Mouse (Mus musculus): ENCODE results near the gene Pip4k2c.
"Not testable (repeated sequence)": the region's sequence is repeated elsewhere in the genome, so short reads cannot be mapped to it uniquely, and the experiment has no call there.

Gene Pip4k2c

DNA sequence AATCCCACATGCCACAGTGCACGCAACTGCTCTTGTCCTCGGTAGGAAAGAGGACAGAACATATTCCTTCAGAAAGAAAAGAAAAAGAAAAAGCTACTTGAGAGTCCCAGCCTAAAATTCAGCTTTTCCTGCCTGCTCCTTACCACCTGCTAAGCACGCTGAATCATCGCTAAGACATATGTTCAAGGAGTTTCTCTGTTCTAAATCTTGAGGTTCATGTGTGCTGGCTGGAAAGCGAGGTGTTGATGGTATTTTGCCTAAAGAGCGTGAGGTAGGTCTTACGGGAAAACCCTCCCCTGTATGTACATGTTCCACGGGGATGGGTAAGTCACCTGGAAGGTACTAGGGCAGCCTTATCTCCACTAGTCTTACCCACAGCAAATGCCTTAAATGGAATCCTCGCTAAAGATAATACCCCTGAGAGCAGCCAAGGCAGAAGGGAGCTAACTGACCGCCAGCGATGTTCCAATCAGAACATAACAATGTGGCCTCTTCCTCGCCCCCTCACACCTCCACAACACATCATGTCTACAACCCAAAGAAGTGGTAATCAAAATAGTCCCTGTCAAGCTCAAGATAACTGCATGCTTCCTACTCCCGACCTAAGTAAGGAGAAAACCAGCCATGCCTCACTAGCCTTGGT is 1.3 kb downstream of the Pip4k2c start:
- no peak for DNase-seq (ENCODE audit: extremely low read depth, low read depth, low spot score)

DNA sequence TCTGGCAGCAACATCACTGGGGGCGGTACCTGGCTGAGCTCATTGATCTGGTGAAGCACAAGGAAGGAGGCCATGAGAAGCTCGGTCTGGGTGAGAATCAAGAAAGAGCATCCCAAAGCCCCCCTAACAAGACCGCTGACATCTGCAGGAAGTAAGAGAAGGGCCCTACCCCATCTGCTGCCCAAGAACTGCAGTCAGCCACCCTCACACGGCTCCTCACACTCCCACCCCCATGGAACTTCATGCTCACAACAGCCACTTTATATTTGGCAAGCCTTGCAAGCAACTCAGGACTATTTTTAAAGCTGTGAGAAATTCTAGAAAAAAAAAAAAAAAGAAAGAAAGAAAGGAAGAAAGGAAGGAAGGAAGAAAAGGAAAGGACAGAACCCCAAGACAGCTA is 2.5 kb downstream of the Pip4k2c start:
- DNase-seq (ENCODE audit: extremely low read depth, low read depth, low spot score), result no peak

DNA sequence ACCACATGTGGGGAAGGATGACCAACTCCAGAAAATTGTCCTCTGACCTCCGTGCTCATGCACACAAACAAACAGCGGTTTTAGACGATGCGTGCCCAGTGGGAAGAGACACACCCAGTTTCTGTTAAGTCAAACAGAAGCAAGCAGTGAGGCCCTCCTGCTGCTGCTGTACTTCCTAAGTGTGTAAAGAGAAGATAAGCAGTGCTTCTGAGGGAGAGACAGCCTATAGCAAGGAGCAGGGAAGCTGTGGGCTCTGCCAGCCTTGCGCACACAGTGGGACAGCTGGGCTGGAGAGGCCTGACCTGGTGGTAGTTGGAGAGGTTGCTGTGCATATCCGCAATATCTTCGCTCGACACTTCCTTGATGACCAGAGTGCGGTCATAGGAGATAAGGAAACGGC is 6.0 kb downstream of the Pip4k2c start:
- no peak for DNase-seq (ENCODE audit: extremely low read depth, low read depth, low spot score)

DNA sequence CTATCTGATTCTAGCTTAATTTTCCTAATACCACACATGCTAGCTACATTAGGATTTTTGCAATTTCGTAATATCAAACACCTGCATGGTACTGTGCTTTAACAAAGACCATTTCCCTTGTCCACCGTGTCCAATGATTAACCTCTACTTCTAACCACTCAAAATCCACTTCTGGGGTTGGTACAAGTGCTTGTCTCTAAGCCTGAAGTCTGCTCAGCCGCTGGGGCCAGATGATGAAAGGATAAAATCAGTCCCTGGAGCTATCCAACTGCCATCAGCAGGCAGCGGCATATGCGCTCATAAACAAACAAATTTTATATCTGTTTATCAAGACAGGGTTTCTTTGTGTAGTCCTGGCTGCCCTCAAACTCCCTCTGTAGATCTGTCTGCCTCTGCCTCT is 6.8 kb downstream of the Pip4k2c start:
- no peak for DNase-seq (ENCODE audit: extremely low read depth, low read depth, low spot score)

DNA sequence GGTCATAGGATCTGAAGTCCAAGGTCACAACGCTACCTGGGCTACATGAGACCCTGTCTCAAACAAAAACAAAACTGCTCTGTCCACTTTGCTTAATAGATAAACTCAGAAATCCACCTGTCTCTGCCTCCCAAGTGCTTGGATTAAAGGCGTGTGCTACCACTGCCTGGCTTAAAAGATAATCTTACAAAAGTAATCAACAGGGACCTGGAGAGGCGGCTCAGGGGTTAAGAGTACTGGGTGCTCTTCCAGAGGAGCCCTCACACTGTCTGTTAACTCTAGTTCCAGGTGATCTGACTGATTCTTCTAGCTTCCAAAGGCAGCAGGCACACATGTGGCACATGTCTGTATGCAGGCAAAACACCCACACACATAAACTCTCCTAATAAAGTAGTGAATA is 8.3 kb downstream of the Pip4k2c start:
- no peak for DNase-seq (ENCODE audit: extremely low read depth, low read depth, low spot score)

DNA sequence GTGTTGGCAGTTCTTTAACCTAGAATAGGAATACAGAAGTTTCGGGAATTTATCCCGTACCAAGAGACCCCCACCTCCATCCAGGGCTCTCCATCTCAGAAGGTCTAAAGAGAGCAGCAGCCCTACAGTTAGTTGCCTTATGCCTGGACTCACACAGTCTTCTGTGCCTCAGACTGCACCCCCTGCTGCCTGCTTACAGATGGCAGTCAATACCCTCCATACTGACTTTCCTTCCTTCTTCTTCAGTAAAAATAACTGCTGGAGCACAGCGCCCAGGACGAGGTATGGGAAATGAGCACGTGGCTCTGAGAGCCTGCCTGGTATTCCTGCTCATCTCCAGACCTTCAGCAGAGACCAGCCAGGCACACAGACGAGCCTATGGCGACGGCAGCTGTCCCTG is 11.1 kb downstream of the Pip4k2c start:
- DNase-seq (ENCODE audit: extremely low read depth, low read depth, low spot score), result no peak

DNA sequence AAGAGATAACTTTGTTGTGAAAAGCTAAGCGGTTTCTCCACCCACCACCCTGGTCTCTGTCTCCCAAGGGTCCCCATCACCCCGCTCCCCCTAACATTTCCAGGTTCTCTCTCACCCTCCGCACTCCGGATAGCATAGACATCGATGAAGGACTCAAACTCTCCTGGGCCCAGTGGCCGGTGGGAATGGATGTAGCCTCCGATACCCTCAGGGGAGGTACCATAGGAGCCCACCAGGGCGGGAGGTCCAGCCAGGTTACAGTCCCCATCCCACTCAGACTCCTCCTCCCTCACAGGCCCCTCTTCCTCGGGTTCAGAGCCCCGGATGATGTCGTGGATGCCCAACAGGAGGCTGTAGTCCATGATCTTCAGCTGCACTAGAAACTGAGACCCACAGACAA is 11.9 kb downstream of the Pip4k2c start:
- no peak for DNase-seq (ENCODE audit: extremely low read depth, low read depth, low spot score)

DNA sequence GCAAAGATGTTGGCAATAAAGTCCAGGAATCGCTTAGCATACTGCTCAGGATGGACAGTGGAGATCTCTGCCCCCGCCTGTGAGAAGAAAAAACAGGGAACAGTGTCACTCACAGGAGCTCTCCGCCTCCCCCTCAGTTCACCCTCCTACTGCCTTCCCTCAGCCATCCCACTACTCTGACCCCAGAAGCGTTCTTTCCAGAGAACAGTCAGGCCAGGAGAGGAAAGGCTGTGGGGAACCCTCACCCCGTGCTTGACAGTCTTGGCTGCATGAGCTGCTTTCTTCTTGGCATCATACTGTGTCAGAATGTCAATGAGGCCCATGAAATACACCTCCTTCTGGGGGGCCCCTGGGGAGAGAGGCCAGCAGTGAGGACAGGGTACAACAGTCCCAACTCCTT is 12.3 kb downstream of the Pip4k2c start:
- no peak for DNase-seq (ENCODE audit: extremely low read depth, low read depth, low spot score)

DNA sequence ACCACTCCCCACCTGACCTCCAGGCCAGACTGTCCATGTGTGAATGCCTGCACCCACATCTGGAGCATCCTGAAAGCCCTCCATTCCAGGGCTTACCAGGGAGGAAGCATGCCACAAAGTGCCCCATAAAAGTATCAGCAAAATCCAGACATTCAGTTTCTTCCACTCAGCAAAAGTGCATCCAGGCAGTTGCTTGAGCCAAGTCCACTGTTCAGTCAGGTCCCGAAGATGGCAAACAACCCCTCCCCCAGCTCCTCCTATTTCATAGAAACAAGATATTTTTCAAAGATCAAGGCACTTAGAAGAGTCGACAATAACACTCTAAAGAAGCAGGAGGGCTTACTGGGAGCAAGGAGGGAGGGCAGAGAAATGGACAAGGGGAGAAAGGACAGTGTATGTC is 12.9 kb downstream of the Pip4k2c start:
- DNase-seq (ENCODE audit: extremely low read depth, low read depth, low spot score), result no peak

DNA sequence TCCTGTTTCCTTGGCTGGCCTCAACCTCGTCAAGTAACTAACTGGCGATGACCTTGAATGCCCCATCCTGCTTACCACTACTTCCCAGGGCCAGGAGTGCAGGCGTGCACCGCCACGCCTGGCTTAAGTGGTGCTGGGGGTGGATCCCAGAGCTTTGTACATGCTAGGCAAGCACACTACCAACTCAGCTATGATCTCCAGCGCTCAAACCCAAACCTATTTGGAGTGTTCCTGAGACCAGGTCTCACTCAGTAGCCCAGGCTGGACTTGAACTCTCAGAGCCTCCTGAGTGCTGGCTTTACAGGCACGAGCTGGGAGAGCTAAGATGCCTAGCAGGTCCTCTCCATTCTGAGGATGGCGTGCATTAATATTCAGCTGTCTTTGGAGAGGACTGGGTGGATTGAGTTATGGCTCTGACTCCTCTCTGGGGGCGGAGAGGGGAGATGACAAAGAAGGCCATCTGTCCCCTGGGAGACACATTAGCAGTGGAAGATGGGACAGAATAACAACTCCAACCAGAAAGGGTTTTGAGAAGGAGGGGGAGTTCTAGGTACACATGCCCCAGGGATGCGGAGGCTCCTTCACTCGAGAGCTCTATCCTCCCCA is 13.8 kb downstream of the Pip4k2c start:
- DNase-seq (ENCODE audit: extremely low read depth, low read depth, low spot score), result no peak

DNA sequence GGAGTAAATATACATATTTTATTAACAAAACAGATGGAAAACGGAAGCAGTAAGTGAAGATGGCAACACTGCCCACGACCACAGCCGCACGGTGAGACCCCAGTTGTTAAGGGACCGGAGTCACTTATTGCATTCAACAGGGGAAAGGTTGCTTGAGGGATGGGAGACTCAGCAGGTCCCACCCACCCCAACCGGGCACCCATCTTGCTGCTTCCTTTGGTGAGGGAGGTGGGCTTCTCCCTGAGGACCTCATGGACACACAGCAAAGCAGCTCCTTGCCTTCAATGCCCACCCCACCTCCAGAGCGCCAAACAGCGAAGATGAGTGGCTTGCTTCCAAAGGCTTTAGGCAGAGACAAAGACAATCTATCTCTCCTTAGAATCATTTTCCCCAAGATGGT is 14.3 kb downstream of the Pip4k2c start:
- DNase-seq (ENCODE audit: extremely low read depth, low read depth, low spot score), result no peak

DNA sequence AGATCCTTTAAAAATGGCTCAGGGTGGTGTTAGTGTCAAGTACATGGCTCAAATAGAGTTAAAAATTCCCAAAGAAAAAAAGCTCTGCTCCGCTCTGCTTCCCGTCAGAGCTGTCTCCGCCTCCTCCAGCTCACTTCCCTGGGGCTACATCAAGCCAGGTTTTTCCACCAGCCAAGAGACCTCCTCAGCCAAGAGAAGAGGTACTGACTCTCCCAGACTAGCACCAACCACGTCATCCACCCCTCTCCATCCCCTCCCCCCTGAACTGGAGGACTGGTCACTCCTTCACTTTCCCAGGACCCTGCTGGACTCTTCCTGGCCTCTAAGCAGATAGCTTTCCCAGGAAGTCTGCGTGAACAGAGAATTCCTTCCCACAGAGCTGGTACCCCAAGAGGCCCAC is 15.0 kb downstream of the Pip4k2c start:
- DNase-seq (ENCODE audit: extremely low read depth, low read depth, low spot score), result no peak

DNA sequence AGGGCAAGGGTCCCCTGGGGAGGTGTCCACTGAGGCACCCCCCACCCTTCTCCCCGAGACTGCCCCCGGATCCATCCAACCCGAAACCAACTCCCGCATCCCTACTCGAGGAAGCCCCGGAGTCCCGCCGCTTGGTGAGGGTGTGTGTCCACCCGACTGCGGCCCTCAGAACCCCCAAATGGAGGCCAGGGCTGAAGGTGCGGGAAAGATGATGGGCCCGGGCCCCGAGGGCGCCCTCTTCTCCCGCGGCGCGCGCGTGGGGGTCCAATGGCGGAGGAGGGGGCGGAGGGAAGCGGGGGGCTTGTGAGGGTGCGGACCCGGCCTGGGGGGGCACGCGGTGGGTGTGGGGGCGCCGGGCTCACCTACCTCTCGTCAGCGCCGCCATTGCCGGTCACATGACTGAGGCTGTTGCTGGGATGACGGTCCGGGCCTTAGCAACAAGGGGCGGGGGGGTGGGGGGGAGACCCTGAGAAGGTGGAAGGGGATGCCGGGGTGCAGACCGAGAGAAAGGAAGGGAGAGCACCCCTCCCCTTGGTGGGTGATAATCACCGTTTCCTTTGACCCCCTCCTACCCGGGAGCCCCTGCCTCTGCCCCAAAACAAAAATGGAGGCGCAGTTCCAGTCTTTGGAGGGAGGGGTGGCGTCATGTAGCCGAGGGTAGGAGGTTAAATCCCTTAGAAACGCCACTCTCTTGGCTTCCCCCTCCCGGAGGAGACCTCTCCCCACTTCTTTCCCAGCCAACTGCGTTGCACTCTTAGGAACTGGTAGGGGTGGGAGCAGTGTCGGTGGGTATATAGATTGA is 15.9 kb downstream of the Pip4k2c start, which contains the start of gene Dtx3:
Dtx3 (minus strand) TSS at position 401 of the 802 bp plus-strand sequence.
- DNase-seq (ENCODE audit: extremely low read depth, low read depth, low spot score), result no peak

DNA sequence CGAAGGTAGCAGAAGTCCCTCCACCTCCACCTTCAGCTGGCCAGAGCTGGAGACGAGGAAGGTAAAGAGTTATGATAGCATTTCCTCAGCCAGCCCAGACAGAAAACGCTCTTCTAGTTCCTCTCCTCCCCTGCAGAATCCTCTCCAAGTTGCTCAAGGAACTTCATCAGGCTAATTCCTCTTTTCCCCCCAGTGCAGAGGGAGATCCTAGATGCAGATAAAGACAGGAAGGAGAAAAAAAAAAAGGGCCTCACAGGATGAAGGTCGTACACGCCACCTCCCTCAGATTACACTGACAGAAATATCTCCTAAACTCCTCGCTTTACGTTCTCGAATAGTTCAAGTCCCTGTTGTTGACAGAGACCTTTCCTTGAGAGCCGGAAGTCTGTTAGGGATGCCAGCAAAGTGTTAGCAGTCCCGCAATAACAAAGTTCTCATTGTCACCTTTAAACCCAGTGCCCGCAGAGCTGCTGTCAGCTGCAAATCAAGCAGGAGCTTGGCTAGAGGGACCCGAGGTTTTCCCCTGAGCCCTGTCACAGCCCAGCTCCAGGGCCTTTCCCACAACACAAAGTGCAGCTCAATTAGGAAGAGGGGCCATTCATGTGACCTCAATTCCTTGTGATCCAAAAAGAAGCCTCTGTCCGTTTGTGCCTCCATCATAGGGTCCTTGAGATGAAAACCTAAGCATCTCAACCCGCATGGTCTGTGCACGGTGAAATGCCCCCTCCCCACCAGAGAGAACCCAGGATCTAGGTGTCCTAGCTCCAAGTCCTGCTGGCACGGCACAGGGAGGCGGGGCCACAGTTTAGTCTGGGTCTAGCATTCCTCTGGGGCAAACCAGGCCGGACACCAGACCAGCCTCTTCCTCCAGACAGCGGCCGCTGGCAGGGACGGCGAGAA is 16.7 kb downstream of the Pip4k2c start:
- DNase-seq (ENCODE audit: extremely low read depth, low read depth, low spot score), result no peak

DNA sequence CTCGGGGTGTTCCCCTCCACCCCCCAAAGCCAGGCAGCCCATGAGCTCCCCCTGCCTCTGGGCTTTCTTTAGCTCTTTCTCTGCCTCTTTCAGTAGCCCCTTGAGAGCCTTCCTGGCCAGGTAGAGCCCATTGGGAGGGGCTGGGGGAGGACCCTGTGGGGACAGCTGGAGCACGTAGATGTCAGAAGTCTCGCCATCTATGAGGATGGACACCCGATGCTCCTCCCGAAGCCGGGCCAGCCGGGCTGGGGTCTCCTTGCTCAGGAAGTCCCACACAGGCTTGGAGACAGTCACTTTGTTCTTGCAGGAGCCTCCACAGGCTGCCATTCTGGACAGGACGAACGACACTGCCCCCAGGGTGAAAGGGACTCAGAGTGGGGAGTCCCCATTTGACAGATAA is 18.4 kb downstream of the Pip4k2c start:
- no peak for DNase-seq (ENCODE audit: extremely low read depth, low read depth, low spot score)

DNA sequence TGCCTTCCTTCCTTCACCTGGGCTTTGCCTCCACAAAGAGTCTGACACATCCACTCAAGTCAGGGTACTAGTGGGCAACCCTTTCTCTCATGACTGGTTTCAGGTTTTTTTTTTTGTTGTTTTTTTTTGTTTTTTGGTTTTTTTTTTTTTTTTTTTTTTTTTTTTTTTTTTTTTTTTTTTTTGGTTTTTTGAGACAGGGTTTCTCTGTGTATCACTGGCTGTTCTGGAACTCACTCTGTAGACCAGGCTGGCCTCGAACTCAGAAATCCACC is 19.4 kb downstream of the Pip4k2c start:
- not testable (repeated sequence) for DNase-seq (ENCODE audit: extremely low read depth, low read depth, low spot score)

DNA sequence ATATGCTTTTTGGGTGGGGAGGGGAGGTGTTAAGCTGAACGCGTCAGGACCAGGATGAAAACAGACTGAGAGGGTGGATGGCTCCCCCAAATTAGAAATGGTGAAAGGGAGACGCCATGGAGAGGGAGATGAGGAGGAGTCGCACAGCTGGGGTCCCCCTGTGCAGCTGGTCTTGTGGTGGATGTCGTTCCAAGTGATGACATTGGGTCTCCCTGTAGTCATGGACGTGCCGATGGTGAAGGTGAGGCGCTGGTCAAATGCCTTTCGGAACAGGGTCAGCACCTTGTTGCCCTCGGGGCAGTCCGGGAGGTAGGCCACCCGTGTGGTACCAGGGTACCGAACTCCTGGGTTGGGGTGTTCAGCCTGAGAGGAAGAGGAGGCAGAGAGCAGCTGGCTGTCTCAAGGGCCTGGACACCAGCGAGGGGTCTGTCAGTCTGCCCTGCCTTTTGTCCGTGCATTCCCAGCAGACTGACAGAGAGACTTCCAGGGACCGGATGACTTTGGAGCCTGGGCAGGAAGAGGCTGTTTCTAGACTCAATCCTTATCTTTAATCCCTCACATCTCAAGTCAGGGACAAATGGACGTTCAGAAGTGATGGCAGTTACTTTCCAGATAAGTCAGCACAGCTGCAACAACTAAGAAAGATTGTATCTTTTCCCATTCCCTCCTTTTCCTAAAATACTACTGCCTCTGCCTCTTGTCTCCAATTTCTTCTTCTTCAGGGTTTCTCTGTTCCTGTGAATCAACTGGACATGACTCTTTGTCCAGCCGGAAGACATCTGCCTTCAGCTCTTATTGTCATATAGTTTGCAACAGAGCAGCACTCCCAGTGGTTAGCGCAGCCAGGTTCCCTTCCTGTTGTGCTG is 20.0 kb downstream of the Pip4k2c start:
- DNase-seq (ENCODE audit: extremely low read depth, low read depth, low spot score), result no peak

DNA sequence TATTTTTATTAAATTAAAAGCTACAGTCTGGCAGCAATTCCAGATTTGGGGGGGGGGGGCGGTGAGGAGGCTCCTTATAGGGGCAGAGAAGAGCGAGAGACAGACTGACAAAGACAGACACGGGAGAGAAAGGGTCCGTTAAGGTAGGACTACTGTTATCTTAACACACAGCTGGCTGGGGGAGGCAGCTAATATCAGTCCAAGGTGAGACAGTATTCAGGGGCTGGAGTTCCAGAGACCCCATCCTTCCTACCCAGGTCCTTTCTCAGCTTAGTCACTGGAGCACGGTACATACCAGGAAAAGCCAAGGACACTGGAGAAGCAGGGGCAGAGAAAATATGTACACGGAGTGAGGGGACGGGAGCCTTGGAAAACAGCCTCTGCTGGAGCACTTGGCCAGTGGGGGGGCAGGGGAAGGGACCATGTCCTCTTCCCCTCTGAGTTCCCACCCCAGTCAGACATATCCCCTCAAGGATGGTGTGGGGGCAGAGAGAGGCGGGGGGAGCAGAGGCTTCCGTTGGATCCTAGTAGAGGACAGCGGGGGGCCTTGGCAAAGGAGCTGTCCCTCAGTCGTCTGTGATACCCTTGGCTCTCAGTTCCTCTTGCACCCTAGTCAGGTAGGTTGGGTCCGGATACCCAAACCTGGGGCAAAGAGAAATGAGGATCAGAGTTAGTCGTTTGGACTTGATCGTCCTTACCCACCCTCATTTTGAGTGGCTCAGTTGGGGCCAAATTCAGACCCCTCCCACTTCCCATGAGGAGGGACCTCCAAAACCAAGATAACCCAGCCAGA is 20.8 kb downstream of the Pip4k2c start:
- DNase-seq (ENCODE audit: extremely low read depth, low read depth, low spot score), result no peak

DNA sequence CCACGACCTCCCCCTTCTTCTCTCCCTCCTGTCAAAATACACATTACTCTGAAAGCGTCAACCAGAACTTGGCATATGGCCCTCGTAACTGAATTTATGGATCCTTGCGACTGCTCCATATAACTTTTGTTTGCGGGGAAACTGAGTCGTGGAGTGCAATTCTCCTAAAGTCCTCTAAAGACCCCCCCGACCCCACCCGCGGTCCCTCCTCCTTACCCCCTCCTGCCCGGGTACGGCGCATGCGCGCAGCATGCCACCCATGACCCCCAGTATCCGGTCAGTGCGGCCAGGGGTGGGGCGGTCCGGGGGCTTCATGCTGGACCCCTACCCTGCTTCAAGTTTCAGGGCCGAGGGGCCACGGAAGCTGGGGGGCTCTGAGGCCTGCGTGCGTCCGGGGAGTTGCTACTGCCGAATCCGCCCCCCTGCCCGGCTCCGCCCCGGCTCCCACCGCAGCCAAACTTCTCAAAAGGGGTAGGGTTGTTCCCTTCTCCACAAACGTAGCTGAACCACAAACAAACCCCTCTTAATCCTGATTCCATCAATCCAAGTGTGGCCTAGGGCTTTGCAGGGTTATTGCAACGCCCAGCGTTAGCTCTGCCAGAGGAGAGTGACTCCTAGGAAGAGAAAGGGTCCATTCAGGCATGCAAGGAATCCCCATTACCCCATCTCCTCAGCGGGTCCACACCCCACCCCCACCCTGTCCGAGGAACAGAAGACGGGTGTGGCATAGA is 21.6 kb downstream of the Pip4k2c start, which contains the start of gene Arhgef25:
Arhgef25 (minus strand) TSS at position 433 of the 731 bp plus-strand sequence.
- DNase-seq (ENCODE audit: extremely low read depth, low read depth, low spot score), result no peak

Measured in fat pad, adult 2 months (tissue).